Mouse (Mus musculus) c-Kit-positive CD71-positive TER-119-negative erythroid progenitor cells, embryonic 14.5 days (primary cell): ENCODE results near the gene Zic1.

ENCODE experiments used
- DNase-seq: peaks from one replicate; pipeline ENCODE4 v3.0.0-alpha.2; 2013; ENCODE audit warnings: low read depth

The Zic1 gene

GRCm38 (mm10) chr9:91352786-91353185 is 12.8 kb downstream of the Zic1 start:
- no peak for DNase-seq

GRCm38 (mm10) chr9:91351961-91352411 is 13.6 kb downstream of the Zic1 start:
- DNase-seq, result no peak

- DNase-seq, result no peak
Measured at GRCm38 (mm10) chr9:91351361-91351760, 14.2 kb downstream of the Zic1 start.

- no peak for DNase-seq
Measured at GRCm38 (mm10) chr9:91350861-91351291, 14.7 kb downstream of the Zic1 start.

- DNase-seq, result no peak
Measured at GRCm38 (mm10) chr9:91350211-91350791, 15.3 kb downstream of the Zic1 start.

GRCm38 (mm10) chr9:91348746-91349145 is 16.9 kb downstream of the Zic1 start:
- no peak for DNase-seq

GRCm38 (mm10) chr9:91347591-91347990 is 18.0 kb downstream of the Zic1 start:
- DNase-seq, result no peak
